Mouse (Mus musculus) stomach, embryonic 14.5 days (tissue): Measurements from ENCODE around the gene Leprot. TPM values are rescaled to one million over a fixed set of nuclear protein-coding genes. Genes with fewer than 3 reads are reported as not detected.
A peak's percentile ranks its signal among the peaks of the same experiment; 100 is the strongest.

Experiments used
- ATAC-seq: fragments of 200-750 bp; cut with Nextera tagmentation; 2 replicates; pipeline ENCODE4 v1.8.0; 2017; ENCODE audit warnings: low read depth, moderate TSS enrichment; ENCODE audit not compliant: insufficient number of reproducible peaks, insufficient read depth, low FRiP score
- H3K27ac ChIP-seq: fragments of 300-500 bp; sonication (generic); 2 replicates; pipeline ENCODE4 v1.5.1; 2014; ENCODE audit warnings: mild to moderate bottlenecking, low read length, moderate library complexity, mixed read lengths
- H3K27me3 ChIP-seq: fragments of 300-500 bp; sonication (generic); 2 replicates; pipeline ENCODE4 v1.6.1; 2014; ENCODE audit warnings: low read length, control low read depth, mixed read lengths; ENCODE audit not compliant: control insufficient read depth, insufficient read depth
- H3K36me3 ChIP-seq: fragments of 300-500 bp; sonication (generic); 2 replicates; pipeline ENCODE4 v1.6.1; 2014; ENCODE audit warnings: mild to moderate bottlenecking, control low read depth, low read length, moderate library complexity, mixed read lengths; ENCODE audit not compliant: control insufficient read depth, insufficient read depth
- H3K4me1 ChIP-seq: fragments of 300-500 bp; sonication (generic); 2 replicates; pipeline ENCODE4 v1.6.1; 2014; ENCODE audit warnings: low read length, control low read depth, mixed read lengths; ENCODE audit not compliant: control insufficient read depth, insufficient read depth
- H3K4me2 ChIP-seq: fragments of 300-500 bp; sonication (generic); replicated peaks from 2 replicates; pipeline ENCODE4 v1.6.1; 2014; ENCODE audit warnings: low read depth, low read length, control low read depth
- H3K4me3 ChIP-seq: fragments of 300-500 bp; sonication (generic); 2 replicates; pipeline ENCODE4 v1.5.1; 2014; ENCODE audit warnings: low read depth, low read length, control low read depth
- H3K9ac ChIP-seq: fragments of 300-500 bp; sonication (generic); replicated peaks from 2 replicates; pipeline ENCODE4 v1.6.1; 2014; ENCODE audit warnings: low read depth, mild to moderate bottlenecking, control low read depth, low read length, moderate library complexity, mixed read lengths
- H3K9me3 ChIP-seq: fragments of 300-500 bp; sonication (generic); 2 replicates; pipeline ENCODE4 v1.6.1; 2016; ENCODE audit warnings: low read depth, low read length, control low read depth; ENCODE audit not compliant: control insufficient read depth
- WGBS: fragments of 180-500 bp; shearing (Covaris S2); extraction: QIAGEN DNeasy Blood & Tissue Kit; methylation state at CpG from one replicate; pipeline ENCODE4 v1.1.7; 2014; 5-methylcytosine and 5-hydroxymethylcytosine counted together
- polyA plus RNA-seq: library from polyadenylated mRNA; unstranded; fragments of >200 nt; fragmentation: Nextera tagmentation; extraction: Ambion mirVana; gene quantifications from 2 replicates; pipeline ENCODE4 v1.2.1, GENCODE M21; 2014

Gene Leprot
- polyA plus RNA-seq, 1 experiment from 2014 or later: 90.1 TPM

GRCm38 (mm10) chr4:101637472-101637871 is 10.0 kb upstream of the Leprot start:
- Histone ChIP-seq H3K4me3 (no peak overlapping the region), H3K4me2 (no peak overlapping the region), H3K36me3 (no peaks in the 10 kb centered on the region), H3K9me3 (no peaks in the 10 kb centered on the region), H3K9ac (no peak overlapping the region), H3K27ac (no peak overlapping the region), H3K27me3 (no peaks in the 10 kb centered on the region), H3K4me1 (no peaks in the 10 kb centered on the region)
- ATAC-seq: no peak
- 88% methylated on average over 1 of the region's 1 CpGs for WGBS

GRCm38 (mm10) chr4:101640631-101641030 is 6.9 kb upstream of the Leprot start:
- Histone ChIP-seq H3K4me2 (no peak overlapping the region), H3K9me3 (no peaks in the 10 kb centered on the region), H3K9ac (no peak overlapping the region), H3K36me3 (no peaks in the 10 kb centered on the region), H3K4me1 (no peaks in the 10 kb centered on the region), H3K4me3 (no peak overlapping the region), H3K27me3 (no peaks in the 10 kb centered on the region), H3K27ac (no peak overlapping the region)
- ATAC-seq: no peak
- WGBS: 39% methylated on average over 5 of the region's 5 CpGs

GRCm38 (mm10) chr4:101642708-101643107 is 4.8 kb upstream of the Leprot start:
- no peak for ATAC-seq
- H3K9me3 ChIP-seq: no peaks in the 10 kb centered on the region
- H3K27me3 ChIP-seq: no peaks in the 10 kb centered on the region
- H3K27ac ChIP-seq: no peak overlapping the region
- no peak overlapping the region for H3K4me2 ChIP-seq
- H3K36me3 ChIP-seq: no peaks in the 10 kb centered on the region
- 79% methylated on average over 6 of the region's 6 CpGs for WGBS
- no peak overlapping the region for H3K9ac ChIP-seq
- H3K4me1 ChIP-seq: no peaks in the 10 kb centered on the region
- no peak overlapping the region for H3K4me3 ChIP-seq

GRCm38 (mm10) chr4:101643216-101643615 is 4.3 kb upstream of the Leprot start:
- Histone ChIP-seq H3K4me1 (no peaks in the 10 kb centered on the region), H3K4me3 (no peak overlapping the region), H3K36me3 (no peaks in the 10 kb centered on the region), H3K27me3 (no peaks in the 10 kb centered on the region), H3K9me3 (no peaks in the 10 kb centered on the region), H3K9ac (no peak overlapping the region), H3K4me2 (no peak overlapping the region), H3K27ac (no peak overlapping the region)
- 75% methylated on average over 4 of the region's 4 CpGs for WGBS
- no peak for ATAC-seq

- H3K27ac ChIP-seq: peak overlapping the region; percentile 66; the same call in 1 of the 2 replicates
- peak overlapping the region; percentile 41 for H3K4me2 ChIP-seq
- H3K9me3 ChIP-seq: no peaks in the 10 kb centered on the region
- H3K36me3 ChIP-seq: no peaks in the 10 kb centered on the region
- peak overlapping the region; percentile 83 for H3K4me3 ChIP-seq
- peaks cover 9% of the 10 kb centered on the region for H3K4me1 ChIP-seq
- WGBS: under 1% methylated on average over 8 of the region's 8 CpGs
- peak overlapping the region; percentile 37 for H3K9ac ChIP-seq
- no peaks in the 10 kb centered on the region for H3K27me3 ChIP-seq
- ATAC-seq: no peak
Observed at GRCm38 (mm10) chr4:101646857-101647195, 692 bp upstream of the Leprot start.

- Histone ChIP-seq H3K4me3 (peak overlapping the region; percentile 83), H3K36me3 (no peaks in the 10 kb centered on the region), H3K9ac (peak overlapping the region; percentile 89), H3K4me1 (peaks cover 9% of the 10 kb centered on the region), H3K27me3 (no peaks in the 10 kb centered on the region), H3K9me3 (no peaks in the 10 kb centered on the region), H3K27ac (peak overlapping the region; percentile 89), H3K4me2 (peak overlapping the region; percentile 66)
- ATAC-seq: no peak
- under 1% methylated on average over 20 of the region's 20 CpGs for WGBS
Observed at GRCm38 (mm10) chr4:101647976-101648642, 591 bp downstream of the Leprot start.

- no peaks in the 10 kb centered on the region for H3K9me3 ChIP-seq
- H3K4me3 ChIP-seq: peak overlapping the region; percentile 83
- H3K9ac ChIP-seq: no peak overlapping the region
- no peaks in the 10 kb centered on the region for H3K27me3 ChIP-seq
- peak overlapping the region; percentile 89; the same call in 1 of the 2 replicates for H3K27ac ChIP-seq
- H3K36me3 ChIP-seq: no peaks in the 10 kb centered on the region
- peak overlapping the region; percentile 66 for H3K4me2 ChIP-seq
- ATAC-seq: no peak
- peaks cover 9% of the 10 kb centered on the region for H3K4me1 ChIP-seq
- 83% methylated on average over 1 of the region's 1 CpGs for WGBS
Observed at GRCm38 (mm10) chr4:101648745-101649144, 1.2 kb downstream of the Leprot start.

- Histone ChIP-seq H3K27ac (no peak overlapping the region), H3K27me3 (no peaks in the 10 kb centered on the region), H3K4me2 (no peak overlapping the region), H3K36me3 (no peaks in the 10 kb centered on the region), H3K9ac (no peak overlapping the region), H3K9me3 (no peaks in the 10 kb centered on the region), H3K4me1 (peaks cover 9% of the 10 kb centered on the region), H3K4me3 (no peak overlapping the region)
- WGBS: 83% methylated on average over 2 of the region's 2 CpGs
- no peak for ATAC-seq
Observed at GRCm38 (mm10) chr4:101650961-101651360, 3.4 kb downstream of the Leprot start.

- Histone ChIP-seq H3K9ac (no peak overlapping the region), H3K36me3 (peaks cover 4% of the 10 kb centered on the region; the same call in 1 of the 2 replicates), H3K27ac (no peak overlapping the region), H3K4me2 (no peak overlapping the region), H3K4me1 (peaks cover under 1% of the 10 kb centered on the region), H3K27me3 (no peaks in the 10 kb centered on the region), H3K4me3 (no peak overlapping the region), H3K9me3 (no peaks in the 10 kb centered on the region)
- ATAC-seq: no peak
- 87% methylated on average over 6 of the region's 6 CpGs for WGBS
Observed at GRCm38 (mm10) chr4:101654256-101654655, 6.7 kb downstream of the Leprot start.
